Mouse (Mus musculus) natural killer cell, adult 2 months (primary cell): Measurements from ENCODE around the gene Gng5.

Experiments used
- DNase-seq, 2 experiments: peaks; one replicate each; pipeline ENCODE4 v3.0.0; 2022; ENCODE audit warnings: low spot score in 2 of 2

Gng5 gene

DNA sequence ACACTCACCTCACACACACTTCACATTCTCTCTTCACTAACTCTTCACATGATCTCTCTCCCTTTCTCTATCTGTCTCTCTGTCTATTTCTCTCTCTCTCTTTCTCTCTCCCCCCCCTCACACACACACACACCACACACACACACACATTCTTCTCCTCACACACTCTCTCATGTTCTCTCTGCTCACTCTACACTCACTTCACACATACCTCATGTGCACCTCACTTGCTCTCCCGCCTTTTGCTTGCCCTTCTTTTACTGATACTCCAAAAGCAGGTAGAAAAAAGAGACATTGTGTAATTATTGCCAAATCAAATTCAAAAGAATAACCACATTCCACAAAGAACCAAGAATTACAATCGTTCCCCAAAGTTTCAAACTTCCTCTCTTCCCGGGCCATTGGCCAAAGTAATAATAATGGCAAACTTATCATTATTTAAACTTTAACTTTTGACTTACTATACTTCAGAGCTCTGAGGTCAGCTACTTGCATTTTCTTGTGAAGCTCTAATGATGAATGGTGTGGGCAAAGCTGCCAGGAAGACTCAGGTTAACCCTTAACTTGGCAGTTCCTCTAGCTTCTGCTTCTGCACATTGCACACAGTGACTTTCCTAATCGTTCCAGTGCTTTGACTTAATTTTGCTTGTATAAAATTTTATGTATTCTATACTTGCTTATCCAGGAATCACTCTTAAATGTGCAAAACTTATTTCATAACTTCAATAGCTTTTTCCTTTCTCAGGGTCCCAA is 41.1 kb downstream of the Gng5 start:
- no peak for DNase-seq

DNA sequence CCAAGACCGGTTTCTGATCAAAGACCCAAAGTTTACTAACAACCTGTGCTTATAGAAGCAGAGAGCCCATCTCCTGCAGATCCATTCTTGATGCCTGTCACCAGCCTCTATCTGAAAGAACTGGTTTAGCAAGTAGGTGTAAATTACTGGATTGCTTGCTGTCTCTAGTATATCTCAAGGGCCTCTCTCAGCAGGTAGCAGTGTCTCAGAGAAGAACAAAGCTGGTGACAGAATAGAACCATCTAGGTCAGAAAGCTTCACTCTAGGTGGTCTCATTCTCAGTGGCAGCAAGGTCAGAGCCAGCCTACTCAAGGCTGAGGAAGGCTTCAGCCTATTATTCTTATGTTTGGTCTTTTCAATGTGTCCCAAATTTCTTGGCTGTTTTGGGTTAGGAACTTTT is 44.0 kb downstream of the Gng5 start:
- no peak for DNase-seq

DNA sequence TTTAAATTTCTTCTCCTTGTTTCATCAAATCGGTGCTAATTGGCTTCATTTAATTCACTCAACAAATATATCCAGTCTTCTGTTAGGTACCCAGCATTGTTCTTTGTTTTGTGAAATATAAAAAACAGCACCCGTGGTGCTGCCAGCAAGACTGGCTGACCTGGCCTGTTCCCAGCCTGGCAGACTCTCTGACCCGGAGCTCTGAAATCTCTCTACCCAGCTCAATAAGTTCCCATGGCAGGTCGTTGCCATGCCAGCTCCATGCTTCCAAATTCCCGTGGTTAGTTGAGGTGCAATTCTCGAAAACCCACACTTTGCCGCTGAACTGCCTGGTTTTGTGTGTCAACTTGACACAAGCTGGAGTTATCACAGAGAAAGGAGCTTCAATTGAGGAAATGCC is 55.2 kb downstream of the Gng5 start:
- no peak for DNase-seq
